Mouse (Mus musculus) thymus, postnatal 0 days (tissue): ENCODE results near the gene Rptor. TPM values are rescaled to one million over a fixed set of nuclear protein-coding genes. Genes with fewer than 3 reads are reported as not detected.

ENCODE experiments used
- polyA plus RNA-seq: library from polyadenylated mRNA; unstranded; fragments of >200 nt; fragmentation: Nextera tagmentation; extraction: Ambion mirVana; gene quantifications from 2 replicates; pipeline ENCODE4 v1.2.1, GENCODE M21; 2015

Gene Rptor
- polyA plus RNA-seq, 1 experiment from 2014 or later, result 14.0 TPM

Other genes with a start within 250 kb of the Rptor start
- 5.4 and 6.1 TPM in 2 replicates for gene Sgsh, start 247.4 kb upstream of the Rptor start, polyA plus RNA-seq
- gene Slc26a11, start 247.3 kb upstream of the Rptor start, polyA plus RNA-seq, result 2.1 and 2.5 TPM in 2 replicates
- gene Rnf213, start 209.8 kb upstream of the Rptor start, polyA plus RNA-seq, result 18.7 and 20.2 TPM in 2 replicates
- gene Endov, start 111.6 kb upstream of the Rptor start, polyA plus RNA-seq, result 17.8 and 19.4 TPM in 2 replicates
- gene Nptx1, start 55.2 kb upstream of the Rptor start, polyA plus RNA-seq, result 0.23 and 0.31 TPM in 2 replicates